Mouse (Mus musculus): ENCODE measurements around the gene Dapk2.

DNA sequence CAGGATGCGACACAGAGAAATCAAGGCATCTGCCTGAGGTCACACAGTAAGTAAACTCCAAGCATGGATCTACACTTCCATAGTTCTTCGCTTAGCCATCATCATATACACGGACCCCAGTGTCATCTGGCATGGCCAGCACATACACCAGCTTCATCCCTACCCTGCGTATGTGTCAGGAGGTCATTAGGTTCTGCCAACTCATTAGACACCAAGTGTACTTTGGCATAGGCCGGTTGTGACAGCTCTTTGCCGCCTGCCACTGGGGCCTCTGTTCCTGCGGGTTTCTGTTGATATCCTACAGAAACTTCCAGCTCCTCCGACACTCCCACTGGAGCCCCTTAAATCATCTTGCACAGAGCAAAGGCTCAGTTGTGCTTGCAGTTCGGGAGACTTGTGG is 4.0 kb upstream of the Dapk2 start:
- TF ChIP-seq CTCF (IDR thresholded peaks at IDR 0.05; ENCODE audit: low read depth) (no peak), EP300 (IDR thresholded peaks at IDR 0.05; ENCODE audit: low read depth) (no peak)
